Mouse (Mus musculus) frontal cortex, adult (tissue): ENCODE measurements at regions not wholly inside any gene's neighbourhood (a gene's known extent, or its start where the extent isn't known, plus 50 kb on each side); places are given as distances from the start of the nearest gene placed in this dataset.

Experiments used
- ATAC-seq: cut with Nextera tagmentation; 2 replicates; pipeline ENCODE4 v1.9.2; 2017; ENCODE audit warnings: mild to moderate bottlenecking, moderate library complexity, mixed read lengths; ENCODE audit not compliant: low TSS enrichment

DNA sequence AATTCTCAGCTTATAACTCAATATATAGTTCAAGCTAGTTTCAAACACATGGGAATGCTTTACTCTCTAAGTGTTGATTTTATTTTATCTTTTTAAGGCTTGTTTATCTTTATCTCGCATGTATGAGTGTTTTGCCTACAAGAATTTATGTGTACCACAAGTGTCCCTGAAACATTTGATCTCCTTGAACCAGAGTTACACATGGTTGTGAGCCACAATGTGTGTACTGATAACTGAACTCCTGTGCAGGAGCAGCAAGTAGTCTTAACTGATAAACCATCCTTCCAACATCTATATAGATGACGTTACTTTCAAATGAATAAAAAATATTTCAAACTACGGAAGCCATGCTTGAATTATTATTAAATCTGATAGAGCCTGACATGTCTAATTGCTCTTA lies 104.5 kb downstream of the Pabpc4l start:
- no peak for ATAC-seq

DNA sequence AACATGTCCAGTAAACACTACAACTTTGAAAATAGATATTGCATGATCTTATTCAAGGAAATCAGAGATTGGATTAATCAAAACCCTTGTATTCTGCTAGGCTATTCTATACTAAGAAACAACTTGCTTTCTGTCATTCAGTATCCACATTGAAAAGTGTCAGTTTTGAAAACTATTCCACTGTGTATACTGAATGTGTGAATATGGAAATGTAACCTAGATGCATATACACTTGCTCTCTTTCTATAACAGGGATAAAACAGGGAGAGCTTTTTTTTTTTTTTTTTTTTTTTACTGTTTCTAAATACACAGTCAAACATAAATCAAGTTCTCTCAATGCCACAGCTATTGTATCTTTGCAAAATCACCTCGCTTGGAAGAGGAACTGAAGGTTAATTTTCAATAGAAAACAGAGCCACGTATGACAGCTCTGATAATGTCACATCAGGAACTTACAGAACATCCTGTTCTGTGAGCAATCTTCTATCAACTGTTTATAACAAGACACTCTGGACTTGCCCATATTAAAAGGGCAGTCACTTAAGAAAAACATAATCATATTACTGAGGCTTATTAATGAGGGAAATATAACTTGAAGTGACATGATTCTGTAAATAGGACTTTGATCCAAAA lies 107.3 kb downstream of the Pabpc4l start:
- ATAC-seq, result peak; percentile 97

DNA sequence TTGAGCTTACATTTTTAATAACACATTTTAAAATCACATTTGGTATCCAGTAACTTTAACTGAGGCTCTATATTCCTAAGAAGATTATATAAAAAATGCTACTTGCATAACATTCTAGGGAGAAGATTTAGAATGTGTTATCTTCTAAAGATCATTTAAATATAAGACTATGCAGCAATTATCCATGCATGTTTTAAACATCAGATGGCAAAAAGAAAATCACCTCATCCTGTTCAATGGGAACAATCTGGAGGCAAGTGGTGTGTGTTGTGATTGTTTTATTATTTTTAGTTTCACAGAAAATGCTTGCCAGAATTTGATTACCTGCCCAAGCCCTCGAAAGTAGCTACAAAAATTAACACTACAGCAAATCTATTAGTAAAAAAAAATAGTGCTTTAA lies 113.5 kb downstream of the Pabpc4l start:
- ATAC-seq, result peak; percentile 91

DNA sequence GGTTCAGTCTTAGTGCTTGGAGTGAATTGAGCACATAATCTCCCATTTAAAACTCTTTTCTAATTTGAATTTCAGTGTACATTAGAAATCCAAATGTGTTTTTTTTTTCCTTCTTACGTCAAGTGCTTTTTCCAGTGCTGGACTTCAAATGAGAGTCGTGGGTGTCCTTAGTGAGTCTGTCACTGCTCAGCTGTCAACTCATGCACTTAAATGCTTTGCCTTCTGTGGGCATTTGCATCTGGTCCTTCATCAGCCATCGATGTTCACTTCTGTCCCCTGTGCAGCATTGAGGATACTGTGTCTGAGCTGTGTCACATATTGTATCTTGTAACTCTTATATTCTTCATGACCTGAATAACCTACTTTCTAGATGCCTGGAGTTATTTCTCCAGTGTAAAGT lies 123.1 kb downstream of the Pabpc4l start:
- ATAC-seq, result peak; percentile 99
